Mouse (Mus musculus) adrenal gland, postnatal 36 days (tissue): Measurements from ENCODE around the gene Ckm. TPM values are rescaled to one million over a fixed set of nuclear protein-coding genes. Genes with fewer than 3 reads are reported as not detected.

Experiments used
- DNase-seq, 2 experiments: peaks; one replicate each; pipeline ENCODE4 v3.0.0; 2021; ENCODE audit warnings: mixed read lengths in 1 of 2
- total RNA-seq, 2 experiments: library from RNA; stranded (reverse); gene quantifications; 2 replicates each; pipeline ENCODE4 v1.2.3; 2021

The Ckm gene
- total RNA-seq, 2 experiments from 2014 or later: 0.66 TPM; not detected in 1

DNA sequence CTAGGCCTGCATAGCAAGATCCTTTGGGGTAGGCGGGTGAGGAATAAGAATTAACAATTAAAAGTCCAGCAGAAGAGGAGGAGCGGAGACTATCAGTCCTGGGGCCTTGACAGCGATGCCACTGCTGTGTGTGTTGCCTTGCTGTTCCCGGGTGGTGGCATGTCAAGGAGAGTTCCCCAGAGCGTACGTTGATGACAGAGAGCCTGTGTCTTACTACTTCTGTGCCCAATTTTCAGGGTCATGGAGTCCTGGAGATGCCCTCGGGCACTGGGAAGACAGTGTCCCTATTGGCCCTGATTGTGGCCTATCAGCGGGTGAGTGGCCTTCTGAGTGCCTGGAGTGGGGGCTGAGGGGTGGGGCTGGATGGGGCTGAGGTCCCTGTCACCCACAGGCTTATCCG is 20.9 kb upstream of the Ckm start:
- peak; percentile 28 to 51 for DNase-seq

DNA sequence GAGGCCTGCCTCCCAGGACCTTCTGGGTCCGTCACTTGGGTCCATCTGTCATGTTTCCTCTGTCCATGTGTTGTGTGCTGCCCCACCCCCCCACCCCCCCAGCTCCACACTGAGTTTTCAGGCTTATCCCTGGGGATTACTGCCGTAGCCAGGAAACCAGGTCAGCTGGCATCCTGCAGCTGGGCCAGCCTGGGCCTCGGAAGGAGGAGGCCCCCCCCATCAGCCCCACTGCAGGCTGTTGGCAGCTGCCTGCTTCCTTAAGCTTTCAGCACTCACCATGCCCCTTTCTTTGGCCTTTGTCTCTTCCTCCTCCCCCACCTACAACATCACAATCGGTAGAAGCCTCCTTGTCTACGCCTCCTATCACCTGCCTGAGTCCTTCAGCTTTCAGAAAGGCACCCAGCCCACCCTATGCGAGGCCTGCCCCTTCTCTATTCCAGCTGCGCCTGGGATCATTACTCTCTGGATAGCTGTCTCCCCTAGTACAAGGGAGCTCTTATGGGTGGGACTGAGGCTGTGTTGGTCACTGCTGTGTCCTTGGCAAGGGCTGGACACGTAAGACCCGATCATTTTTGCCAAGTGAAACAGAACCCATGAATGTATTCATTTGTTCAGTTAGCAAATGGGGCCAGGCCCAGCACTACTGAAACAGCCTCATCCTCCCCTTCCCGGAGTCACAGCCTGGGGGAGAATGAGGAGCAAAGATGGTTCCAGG is 15.7 kb upstream of the Ckm start:
- DNase-seq: peak in 1 of 2 experiments; percentile 44

DNA sequence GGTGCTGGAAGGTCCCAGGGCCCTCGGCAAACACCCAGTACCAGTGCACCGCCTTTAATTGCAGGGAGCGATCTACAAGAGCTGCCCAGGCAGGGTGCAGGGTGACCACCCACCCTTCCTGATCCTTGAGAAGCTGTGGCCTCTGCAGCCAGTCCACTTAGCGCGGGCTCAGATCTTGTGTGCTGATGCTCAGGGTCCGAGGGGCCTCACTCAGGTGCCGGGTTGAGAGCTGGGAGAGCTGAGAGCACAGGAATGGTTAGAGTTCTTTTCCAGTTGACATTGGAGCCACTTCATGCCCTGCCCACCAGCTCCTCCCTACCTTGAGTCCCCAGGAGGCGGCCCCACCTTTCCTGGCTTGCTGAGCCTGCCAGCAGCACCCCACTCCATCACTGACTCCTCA is 10.1 kb upstream of the Ckm start:
- DNase-seq: no peak

DNA sequence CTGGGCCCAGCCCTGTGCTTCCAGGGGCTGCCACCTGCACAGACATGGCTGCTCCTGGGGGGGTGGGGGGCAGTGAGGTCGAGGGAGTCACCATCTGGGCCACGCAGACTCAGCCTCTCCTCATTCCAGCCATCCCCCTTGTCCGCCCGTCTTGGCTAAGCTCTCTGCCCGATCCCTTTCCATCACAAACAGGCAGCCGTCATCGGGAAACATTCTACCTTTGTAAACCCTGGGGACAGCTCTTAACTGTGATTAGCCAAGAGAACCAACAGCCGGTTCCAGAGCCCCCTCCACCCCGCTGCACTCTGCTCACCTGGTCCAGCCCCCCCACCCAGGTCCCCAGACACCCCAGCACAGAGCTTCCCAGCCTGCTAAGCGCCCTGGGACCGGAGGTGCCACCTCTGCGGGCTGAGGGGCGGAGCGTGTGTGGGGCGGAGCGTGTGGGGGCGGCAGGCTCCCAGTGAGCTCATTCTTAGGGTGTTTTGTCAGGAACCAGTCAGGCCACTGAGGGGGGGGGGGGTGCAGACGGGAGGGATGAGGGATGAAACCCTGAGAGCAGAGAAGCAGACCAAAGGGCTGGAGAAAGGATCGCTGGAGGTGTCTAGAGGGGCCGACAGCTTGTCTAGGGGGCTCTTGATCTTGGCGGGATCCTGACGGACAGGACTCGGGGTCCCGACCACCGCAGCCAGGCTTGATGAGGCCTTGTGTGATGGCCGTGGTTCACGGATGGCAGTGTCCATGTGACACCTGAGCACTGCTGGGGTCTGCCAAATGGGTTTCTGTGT is 4.9 kb upstream of the Ckm start:
- peak; percentile 79 to 88 for DNase-seq

DNA sequence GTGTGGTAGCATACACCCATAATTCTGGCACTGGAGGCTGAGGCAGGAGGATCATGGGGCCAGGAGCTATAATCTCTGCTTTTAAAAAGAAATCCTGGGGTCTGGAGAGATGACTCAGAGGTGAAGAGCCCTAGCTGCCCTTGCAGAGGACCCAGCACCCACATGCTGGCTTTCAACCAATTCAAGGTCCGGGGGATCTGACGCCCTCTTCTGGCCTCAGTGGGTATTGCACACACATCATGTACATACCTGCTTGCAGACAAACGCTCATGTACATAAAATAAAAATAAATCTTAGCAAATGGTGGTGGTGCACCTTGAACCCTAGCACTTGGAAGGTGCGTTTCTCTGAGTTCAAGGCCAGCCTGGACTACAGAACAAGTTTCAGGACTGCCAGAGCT is 3.6 kb upstream of the Ckm start:
- no peak for DNase-seq

DNA sequence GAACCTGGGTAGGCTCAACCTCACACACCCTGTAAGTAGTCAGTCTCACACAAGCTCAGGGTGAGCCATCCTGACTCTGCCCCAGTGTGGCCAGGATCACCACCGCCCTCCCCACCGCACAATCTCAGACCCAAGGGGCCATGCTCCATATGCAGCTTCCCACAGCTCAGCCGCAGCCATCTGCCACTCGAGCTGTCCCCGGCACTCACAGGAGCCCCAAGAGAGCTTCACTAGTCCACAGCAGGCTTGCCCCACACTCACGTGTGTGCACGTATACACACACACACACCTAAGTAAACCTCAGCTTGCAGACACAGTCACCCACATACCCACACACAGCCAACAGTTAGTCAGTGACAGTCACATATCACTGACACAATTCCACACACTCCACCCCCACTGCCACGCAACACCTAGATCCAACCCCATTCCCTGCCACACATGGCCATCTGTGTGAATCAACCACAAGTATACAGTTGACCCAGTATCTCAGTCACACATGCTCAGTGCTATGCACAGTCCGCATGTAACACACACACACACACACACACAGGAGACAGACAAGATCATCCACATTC is 2.0 kb upstream of the Ckm start:
- no peak for DNase-seq

DNA sequence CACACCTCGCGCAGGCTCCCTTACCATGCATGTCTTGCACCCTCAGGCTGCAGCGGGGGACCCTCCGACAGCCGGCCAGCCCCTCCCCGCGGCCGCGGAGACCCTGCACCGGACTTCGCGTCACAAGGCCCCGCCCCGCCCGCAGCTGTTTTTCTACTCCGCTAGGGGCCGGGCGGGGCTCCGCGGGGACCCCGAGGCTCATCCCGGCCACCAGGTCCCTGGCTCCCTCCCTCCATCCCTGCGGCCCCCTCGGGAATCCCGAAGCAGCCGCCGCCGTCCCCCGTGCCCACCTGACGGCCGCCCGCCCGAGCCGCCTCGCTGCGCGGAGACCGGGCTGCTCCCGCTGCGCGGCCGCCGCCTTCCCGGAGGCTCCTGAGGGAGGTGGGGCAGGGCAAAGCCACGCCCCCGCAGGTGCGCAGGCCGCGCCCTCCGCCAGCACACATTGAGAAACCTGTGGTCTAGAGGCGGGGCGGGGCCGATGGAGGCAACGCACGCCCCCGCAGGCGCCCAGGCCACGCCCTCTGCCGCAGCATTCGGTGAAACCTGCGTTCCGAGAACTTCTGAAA is 762 bp upstream of the Ckm start, which contains the start of gene Klc3:
Gene Klc3 (minus strand): TSS at position 374 of the 566 bp plus-strand sequence.
- DNase-seq: peak; percentile 61 to 72

DNA sequence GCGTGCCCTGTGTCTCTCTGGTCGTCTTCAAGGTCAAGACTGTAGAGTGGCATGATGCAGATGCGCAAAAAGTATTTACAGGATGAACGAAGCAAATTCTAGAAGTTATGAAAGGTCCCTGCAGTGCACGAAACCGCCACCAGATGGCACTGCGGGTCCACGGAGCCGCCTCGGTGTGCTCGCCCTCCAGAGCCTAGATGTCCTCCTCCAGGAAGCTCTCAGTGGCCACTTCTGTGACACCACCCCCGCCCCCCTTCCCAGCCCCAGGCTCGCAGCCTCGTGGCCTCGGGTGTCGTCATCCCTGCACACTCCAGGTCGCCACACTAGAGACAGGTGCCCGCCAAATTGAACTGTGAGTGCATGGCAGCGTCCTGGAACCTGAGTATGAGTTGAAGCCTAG is 841 bp downstream of the Ckm start:
- DNase-seq: peak; percentile 82 to 88

DNA sequence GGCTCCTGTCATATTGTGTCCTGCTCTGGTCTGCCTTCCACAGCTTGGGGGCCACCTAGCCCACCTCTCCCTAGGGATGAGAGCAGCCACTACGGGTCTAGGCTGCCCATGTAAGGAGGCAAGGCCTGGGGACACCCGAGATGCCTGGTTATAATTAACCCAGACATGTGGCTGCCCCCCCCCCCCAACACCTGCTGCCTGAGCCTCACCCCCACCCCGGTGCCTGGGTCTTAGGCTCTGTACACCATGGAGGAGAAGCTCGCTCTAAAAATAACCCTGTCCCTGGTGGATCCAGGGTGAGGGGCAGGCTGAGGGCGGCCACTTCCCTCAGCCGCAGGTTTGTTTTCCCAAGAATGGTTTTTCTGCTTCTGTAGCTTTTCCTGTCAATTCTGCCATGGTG is 5.2 kb downstream of the Ckm start:
- no peak for DNase-seq

DNA sequence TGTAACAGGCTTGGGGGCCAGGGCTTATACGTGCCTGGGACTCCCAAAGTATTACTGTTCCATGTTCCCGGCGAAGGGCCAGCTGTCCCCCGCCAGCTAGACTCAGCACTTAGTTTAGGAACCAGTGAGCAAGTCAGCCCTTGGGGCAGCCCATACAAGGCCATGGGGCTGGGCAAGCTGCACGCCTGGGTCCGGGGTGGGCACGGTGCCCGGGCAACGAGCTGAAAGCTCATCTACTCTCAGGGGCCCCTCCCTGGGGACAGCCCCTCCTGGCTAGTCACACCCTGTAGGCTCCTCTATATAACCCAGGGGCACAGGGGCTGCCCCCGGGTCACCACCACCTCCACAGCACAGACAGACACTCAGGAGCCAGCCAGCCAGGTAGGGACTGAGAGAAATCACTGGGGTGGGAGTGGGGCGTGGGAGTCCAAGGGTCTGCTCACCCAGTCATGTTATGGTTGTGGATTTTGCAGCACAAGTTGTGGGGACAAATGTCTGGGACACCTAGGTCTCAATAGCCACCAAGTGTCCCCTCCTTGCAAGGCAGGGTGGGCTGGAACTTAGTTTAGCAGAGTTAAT is 6.3 kb downstream of the Ckm start:
- peak; percentile 87 for DNase-seq

DNA sequence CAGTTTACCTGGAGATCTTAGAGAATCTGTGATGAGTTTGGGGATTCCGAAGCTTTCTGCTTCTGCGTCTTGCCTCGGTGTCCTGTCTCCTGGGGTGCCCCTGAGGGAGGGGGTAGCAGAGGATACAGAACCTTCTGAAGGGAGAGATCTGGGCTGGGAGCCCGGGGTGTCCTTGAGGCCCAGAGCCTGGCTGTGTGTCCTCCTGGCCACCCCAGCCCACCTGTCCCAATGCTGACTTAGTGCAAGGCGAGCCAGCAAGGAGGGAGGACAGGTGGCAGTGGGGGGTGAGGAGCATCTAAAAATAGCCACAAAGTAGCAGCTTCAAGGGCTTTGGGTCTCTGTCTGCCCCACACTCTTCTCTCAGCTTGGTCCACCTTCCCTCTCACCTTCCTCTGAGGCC is 7.2 kb downstream of the Ckm start:
- DNase-seq: peak in 1 of 2 experiments; percentile 55

DNA sequence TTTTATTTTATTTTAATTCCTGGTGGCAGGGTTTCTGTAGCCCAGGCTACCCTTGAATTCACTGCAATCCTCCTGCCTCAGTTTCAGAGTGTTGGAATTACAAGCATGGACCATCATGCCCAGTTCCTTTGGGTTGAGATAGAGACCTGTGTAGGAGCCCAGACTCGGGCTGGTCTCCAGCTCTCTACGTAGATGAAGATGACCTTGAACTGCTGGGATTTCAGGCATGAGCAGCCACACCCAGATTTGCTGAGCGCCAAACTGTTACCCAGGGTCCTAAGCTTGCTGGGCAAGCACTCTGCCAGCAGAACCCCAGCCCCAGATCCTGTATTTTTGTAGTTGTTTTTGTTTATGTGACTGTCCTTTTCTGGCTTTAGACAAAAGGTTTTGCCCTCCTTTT is 8.9 kb downstream of the Ckm start:
- DNase-seq: no peak

DNA sequence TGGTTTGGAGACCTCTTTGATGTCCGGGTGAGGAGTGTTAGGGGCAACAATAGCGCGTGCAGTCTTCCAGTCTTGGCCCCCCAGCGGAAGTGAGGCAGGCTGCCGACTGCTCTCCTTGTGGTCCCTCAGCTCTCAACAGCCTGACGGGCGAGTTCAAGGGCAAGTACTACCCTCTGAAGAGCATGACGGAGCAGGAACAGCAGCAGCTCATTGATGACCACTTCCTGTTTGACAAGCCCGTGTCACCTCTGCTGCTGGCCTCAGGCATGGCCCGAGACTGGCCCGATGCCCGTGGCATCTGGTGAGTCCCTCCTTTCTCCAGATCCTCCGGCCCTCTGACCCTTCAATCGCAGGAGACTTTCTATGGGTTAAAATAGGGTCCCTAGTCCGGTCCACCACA is 12.0 kb downstream of the Ckm start:
- DNase-seq: no peak

DNA sequence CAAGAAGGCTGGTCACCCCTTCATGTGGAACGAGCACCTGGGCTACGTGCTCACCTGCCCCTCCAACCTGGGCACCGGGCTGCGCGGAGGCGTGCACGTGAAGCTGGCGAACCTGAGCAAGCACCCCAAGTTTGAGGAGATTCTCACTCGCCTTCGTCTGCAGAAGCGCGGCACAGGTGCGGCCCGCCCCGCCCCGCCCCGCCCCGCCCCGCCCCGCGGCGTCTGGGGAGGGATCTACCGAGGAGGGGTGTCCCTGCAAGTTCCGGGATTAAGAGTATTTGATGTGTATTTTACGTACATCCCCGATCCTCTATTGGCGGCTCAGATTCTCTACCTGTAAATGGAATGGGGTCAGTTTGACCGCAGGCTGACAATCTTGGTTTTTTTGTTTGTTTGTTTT is 15.5 kb downstream of the Ckm start:
- no peak for DNase-seq

DNA sequence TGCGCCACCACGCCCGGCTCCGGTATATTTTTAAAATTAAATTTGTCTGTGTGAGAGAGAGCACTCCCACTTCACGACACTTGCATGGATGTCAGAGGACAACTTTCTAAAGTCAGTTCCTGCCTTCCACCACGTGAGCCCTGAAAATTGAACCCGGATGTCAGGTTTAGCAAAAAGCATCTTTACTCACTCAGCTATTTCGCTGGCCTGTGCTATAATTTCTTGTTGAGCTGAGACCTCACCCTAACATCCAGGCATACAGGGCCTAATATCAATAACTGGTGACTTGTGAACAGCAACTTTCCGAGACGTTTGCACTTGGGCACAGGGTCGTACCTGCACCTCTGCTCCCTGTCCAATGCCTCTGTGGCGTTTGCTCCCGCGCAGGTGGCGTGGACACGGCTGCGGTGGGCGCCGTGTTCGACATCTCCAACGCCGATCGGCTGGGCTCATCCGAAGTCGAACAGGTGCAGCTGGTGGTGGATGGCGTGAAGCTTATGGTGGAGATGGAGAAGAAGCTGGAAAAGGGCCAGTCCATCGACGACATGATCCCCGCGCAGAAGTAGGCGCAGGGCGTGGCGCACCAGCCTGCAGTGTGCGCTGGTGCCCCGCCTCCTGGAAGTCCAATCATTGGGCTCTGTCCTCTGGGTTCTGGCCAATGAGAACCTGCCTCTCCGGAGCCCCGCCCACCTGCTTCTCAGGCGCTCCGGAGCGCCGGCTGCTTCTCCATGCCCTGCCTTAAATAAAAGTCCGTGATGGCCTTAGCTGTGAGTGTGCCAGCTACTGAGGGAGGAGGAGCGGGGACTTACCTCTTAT is 16.5 kb downstream of the Ckm start:
- peak; percentile 93 to 96 for DNase-seq

DNA sequence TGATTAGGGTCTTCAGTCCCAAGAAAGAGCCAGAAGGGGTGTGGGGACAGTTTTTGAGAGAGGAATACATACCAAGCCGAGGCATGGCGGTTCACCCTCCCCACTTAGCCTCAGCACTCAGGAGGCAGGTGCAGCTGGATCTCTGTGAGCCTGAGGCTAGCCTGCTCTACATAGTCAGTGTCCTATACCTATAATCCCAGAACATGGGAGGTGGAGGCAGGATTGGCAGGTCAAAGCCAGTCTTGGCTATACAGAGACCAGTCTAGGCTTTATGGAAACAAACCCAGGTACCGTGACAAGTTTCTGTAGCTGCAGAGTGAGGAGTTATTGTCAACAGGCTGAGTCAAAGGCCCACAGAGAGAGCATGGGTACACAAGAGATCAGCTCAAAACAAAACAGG is 18.5 kb downstream of the Ckm start:
- DNase-seq: no peak

DNA sequence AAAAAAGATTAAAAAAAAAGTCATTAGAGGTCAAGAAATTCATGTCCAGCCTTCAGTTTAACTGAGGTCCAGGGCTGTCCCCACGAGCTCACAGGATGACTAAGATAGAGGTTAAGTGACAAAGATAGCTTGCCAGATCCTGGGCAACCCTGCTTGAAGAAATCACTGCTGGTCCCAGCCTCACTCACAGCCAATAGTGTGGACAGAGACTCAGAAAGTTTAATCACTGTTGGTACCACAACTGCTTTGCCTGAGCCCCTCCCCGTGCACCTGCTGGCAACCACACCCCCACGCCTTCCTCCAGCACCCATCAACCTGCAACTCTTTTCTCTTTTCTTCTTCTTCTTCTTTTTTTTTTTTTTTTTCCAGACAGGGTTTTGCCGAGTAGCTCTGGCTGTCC is 19.5 kb downstream of the Ckm start:
- no peak for DNase-seq

DNA sequence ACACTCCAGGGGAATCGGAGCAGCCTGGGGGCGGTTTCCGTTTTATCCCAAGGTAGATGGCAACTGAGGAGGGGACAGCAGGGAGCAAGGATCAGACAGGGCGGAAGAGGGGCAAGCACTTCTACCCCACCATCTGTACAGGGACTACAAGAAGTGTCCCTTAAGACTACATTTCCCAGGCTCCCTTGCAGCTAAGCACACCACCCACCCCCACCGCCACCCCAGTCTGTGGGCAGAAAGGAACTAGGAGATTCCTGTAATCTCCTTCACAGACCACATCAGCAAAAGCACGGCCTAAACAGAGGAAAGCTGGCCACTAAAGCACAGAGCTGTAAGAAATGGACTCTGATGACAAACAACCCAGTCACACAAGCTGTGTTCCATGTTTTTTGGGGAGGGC is 21.8 kb downstream of the Ckm start:
- DNase-seq: no peak

DNA sequence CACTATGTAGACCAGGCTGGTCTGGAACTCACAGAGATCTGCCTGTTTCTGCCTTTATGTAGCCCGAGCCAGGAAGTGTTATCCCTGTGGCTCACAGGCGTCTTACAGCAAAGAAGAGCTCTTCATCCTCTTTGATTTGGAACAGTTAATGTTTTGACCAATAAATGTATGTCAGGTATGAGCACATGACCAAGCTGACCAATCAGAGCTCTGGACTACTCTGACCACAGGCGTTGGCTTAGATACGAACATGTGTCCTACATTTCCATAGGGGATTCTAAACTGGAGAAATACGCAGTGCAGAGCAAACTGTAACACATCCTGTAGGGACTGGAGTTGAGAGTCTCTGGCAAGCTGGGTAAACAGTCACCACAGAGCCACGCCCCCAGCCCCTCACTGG is 22.3 kb downstream of the Ckm start:
- no peak for DNase-seq

DNA sequence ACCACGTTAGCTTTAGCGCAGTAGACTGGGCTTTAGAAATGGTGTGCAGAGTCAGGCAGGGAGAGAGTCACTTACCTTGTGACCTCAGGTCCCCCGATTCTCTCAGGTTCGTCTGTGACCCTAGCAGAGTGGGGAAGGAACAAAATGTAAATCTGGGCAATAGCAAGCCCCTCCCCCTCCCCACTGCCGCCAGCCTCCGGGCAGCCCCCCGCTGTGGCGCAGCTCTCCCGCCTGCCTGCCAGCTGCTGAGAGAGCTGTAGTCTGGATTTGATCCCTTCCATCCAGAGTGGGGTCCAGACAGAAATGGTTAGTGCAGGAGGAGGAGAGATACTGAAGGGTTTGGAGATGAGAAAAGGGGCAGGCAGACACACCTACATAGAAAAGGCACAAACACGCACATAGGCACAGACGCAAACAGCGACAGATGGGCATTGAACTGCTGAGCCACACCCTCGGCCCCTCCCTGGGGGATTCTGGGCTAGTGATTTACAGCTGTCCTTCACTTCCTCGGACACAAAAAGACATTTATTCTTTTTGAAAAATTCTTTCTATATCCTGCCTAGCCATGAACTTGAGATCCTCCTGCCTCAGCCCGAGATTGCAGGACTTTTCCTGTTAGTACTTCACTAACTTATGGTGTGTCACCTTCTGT is 23.5 kb downstream of the Ckm start:
- no peak for DNase-seq

DNA sequence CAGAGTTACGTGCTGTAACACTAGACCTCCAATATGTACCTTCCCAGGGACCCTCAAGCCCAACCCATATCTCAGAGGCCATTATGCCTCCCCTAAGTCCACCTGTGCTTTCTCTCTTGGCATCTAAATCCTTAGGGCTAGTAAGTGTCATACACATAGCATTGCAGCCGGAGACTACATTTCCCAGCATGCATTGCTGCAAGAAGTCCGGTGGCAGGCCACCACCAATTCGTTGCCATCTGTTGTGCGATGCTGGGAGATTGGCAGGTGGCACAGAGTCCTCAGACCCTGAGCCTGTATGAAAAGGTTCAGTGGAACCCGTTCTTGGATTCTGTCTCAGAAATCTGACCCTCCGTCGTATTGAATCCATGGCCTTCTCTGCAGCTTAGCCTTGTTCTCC is 25.1 kb downstream of the Ckm start:
- no peak for DNase-seq
